ENCODE assay signal across 12 mouse cellular contexts in the genomic region with DNA sequence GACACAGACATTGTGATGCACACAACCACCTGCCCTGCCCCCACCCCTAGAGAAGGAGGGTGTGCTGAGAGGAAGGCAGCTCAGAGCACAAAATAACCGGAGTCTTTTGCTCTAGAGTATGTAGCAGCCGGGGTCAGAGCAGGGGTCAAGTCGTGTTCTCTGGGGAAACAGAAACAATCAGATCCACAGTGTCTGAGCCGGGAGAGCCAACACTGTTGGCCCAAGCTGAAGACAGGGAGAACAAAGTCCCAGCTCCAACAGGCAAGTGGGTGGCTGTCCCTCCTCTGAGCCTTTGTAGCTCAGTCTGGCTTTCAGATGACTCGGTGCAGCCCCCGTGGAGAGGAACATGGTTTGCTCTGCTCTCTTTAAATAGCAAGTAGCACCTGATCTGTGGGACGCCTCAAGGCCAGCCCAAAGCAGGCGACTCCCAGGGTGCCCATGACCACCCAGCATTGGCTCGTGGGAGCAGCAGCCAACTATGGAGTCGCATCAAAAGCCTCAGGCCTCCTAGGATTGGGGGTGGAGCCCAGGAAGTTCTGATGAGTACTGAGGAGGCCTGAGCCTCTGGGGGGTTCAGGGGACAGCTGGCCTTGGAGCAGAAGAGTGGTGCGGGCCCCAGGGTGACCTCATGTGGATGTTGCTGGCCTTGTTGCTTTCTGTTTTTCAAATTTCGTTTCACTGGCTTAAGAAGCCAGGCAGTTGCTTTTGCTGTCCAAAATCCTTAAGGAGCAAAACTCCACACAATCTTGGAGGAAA. TPM values are rescaled to one million over a fixed set of nuclear protein-coding genes. Genes with fewer than 3 reads are reported as not detected.
DNase-seq lines count a peak whose midpoint lies in the region; ATAC-seq and TF ChIP-seq lines count a peak whose summit lies in the region.
"Had no signal": no experiment of that assay in that cellular context is flagged by ENCODE, and none has a peak within 500 bp of the region (broad histone marks: within the 10 kb centered on the region; RNA-seq: fewer than 3 reads in every experiment).

No protein-coding gene starts in this region.

- peak; percentile 54 for DNase-seq in hindbrain, embryonic 10.5 days (ENCODE audit: low spot score)
- DNase-seq in adipocyte (ENCODE audit: low spot score), result peak; percentile 23
- DNase-seq in embryo, embryonic 11 days, result peak; percentile 39
- peak; percentile 33 for DNase-seq in midbrain, embryonic 10.5 days (ENCODE audit: low spot score)
- no peak for DNase-seq in lung, postnatal 0 days (ENCODE audit: low spot score)
- DNase-seq in left cerebral cortex, postnatal 14 days (ENCODE audit: low spot score in 2 of 2), result no peak
- DNase-seq: adrenal gland, postnatal 36 days; cerebellum, adult 9-10 months; left cerebral cortex, postnatal 4 days; lung, postnatal 36 days had no signal

- intact Hi-C loops in left cerebral cortex, postnatal 14 days (cut with DNase I), result loop anchor here (5.0 to 10.0 kb wide), 2 partner anchors 48 to 430 kb away; no protein-coding TSS in a partner anchor

- 17% methylated on average over 12 of the region's 12 CpGs for WGBS in hindbrain, embryonic 10.5 days
- WGBS in hindbrain, embryonic 16.5 days, result 27% methylated on average over 12 of the region's 12 CpGs
- 31% methylated on average over 12 of the region's 12 CpGs for WGBS in midbrain, embryonic 10.5 days
- 38% methylated on average over 12 of the region's 12 CpGs for WGBS in lung, postnatal 0 days

- H3K27me3 ChIP-seq in hindbrain, embryonic 10.5 days (ENCODE audit: insufficient read depth, poor library complexity, severe bottlenecking), result peaks cover 30% of the 10 kb centered on the region
- no peaks in the 10 kb centered on the region for H3K27me3 ChIP-seq in hindbrain, embryonic 16.5 days (replicated peaks; ENCODE audit: control insufficient read depth, insufficient read depth, low read length)
- peaks cover 21% of the 10 kb centered on the region for H3K27me3 ChIP-seq in midbrain, embryonic 10.5 days (ENCODE audit: low read depth, poor library complexity, severe bottlenecking)
- H3K27me3 ChIP-seq in lung, postnatal 0 days (replicated peaks; ENCODE audit: insufficient read depth, low read length), result no peaks in the 10 kb centered on the region

- H3K36me3 ChIP-seq in hindbrain, embryonic 10.5 days, result no peaks in the 10 kb centered on the region
- H3K36me3 ChIP-seq in hindbrain, embryonic 16.5 days (ENCODE audit: control insufficient read depth, insufficient read depth, low read length), result no peaks in the 10 kb centered on the region
- no peaks in the 10 kb centered on the region for H3K36me3 ChIP-seq in midbrain, embryonic 10.5 days
- H3K36me3 ChIP-seq in lung, postnatal 0 days (ENCODE audit: insufficient read depth, low read length), result no peaks in the 10 kb centered on the region
- H3K36me3 ChIP-seq: G1E had no signal

- no peaks in the 10 kb centered on the region for H3K9me3 ChIP-seq in hindbrain, embryonic 10.5 days
- no peaks in the 10 kb centered on the region for H3K9me3 ChIP-seq in hindbrain, embryonic 16.5 days (ENCODE audit: control insufficient read depth, low read length)
- H3K9me3 ChIP-seq in midbrain, embryonic 10.5 days (replicated peaks), result no peaks in the 10 kb centered on the region
- H3K9me3 ChIP-seq in lung, postnatal 0 days (ENCODE audit: low read length), result no peaks in the 10 kb centered on the region
- H3K9me3 ChIP-seq: G1E had no signal

- no peak for TF ChIP-seq EP300 in lung, postnatal 0 days (IDR thresholded peaks at IDR 0.05)

- no peak for TF ChIP-seq CTCF in lung, postnatal 0 days (IDR thresholded peaks at IDR 0.05)

- no peak overlapping the region for H3K9ac ChIP-seq in hindbrain, embryonic 16.5 days (ENCODE audit: low read depth, low read length)
- H3K9ac ChIP-seq in lung, postnatal 0 days (replicated peaks; ENCODE audit: low read depth), result no peak overlapping the region

- H3K4me2 ChIP-seq in hindbrain, embryonic 16.5 days (ENCODE audit: low read length), result no peak overlapping the region
- no peak overlapping the region for H3K4me2 ChIP-seq in lung, postnatal 0 days (replicated peaks; ENCODE audit: low read depth, low read length)

- H3K4me3 ChIP-seq in hindbrain, embryonic 10.5 days, result no peak overlapping the region
- no peak overlapping the region for H3K4me3 ChIP-seq in hindbrain, embryonic 16.5 days (ENCODE audit: low read length)
- H3K4me3 ChIP-seq in midbrain, embryonic 10.5 days, result no peak overlapping the region
- no peak overlapping the region for H3K4me3 ChIP-seq in lung, postnatal 0 days (ENCODE audit: low read depth, low read length)

- no peak for ATAC-seq in hindbrain, embryonic 16.5 days
- ATAC-seq in lung, postnatal 0 days, result no peak

- peaks cover 65% of the 10 kb centered on the region for H3K4me1 ChIP-seq in hindbrain, embryonic 10.5 days (replicated peaks)
- peaks cover 25% of the 10 kb centered on the region for H3K4me1 ChIP-seq in hindbrain, embryonic 16.5 days (ENCODE audit: control insufficient read depth, insufficient read depth, low read depth, low read length)
- H3K4me1 ChIP-seq in midbrain, embryonic 10.5 days, result peaks cover 66% of the 10 kb centered on the region
- H3K4me1 ChIP-seq in lung, postnatal 0 days (ENCODE audit: insufficient read depth, low read depth, low read length), result no peaks in the 10 kb centered on the region

- H3K27ac ChIP-seq in hindbrain, embryonic 10.5 days, result peak overlapping the region; percentile 83
- no peak overlapping the region for H3K27ac ChIP-seq in hindbrain, embryonic 16.5 days (ENCODE audit: low read depth, low read length)
- peak overlapping the region; percentile 76 for H3K27ac ChIP-seq in midbrain, embryonic 10.5 days (replicated peaks)
- no peak overlapping the region for H3K27ac ChIP-seq in lung, postnatal 0 days (ENCODE audit: low read length)

RNA-seq across cellular contexts. Expression of a gene that starts 28.6 kb away (rescaled TPM):
- 2.9 and 7.2 TPM in 2 replicates for polyA plus RNA-seq in hindbrain, embryonic 10.5 days (2016; fragmentation: Nextera tagmentation; extraction: Ambion mirVana)
- 92.7 and 96.1 TPM in 2 replicates for polyA plus RNA-seq in hindbrain, embryonic 16.5 days (2015; fragmentation: Nextera tagmentation; extraction: Ambion mirVana)
- 2.8 and 4.9 TPM in 2 replicates for polyA plus RNA-seq in midbrain, embryonic 10.5 days (2016; fragmentation: Nextera tagmentation; extraction: Ambion mirVana)
- 0.07 TPM in 1 of 2 replicates, not detected in the other for polyA plus RNA-seq in lung, postnatal 0 days (2015; fragmentation: Nextera tagmentation; extraction: Ambion mirVana)
- total RNA-seq in left cerebral cortex, postnatal 14 days (2021), result 100 to 1,000 TPM; 138 to 146 TPM
- total RNA-seq: G1E had no signal

RNA-seq across cellular contexts. Expression of a gene that starts 43.5 kb away (rescaled TPM):
- polyA plus RNA-seq in hindbrain, embryonic 10.5 days (2016; fragmentation: Nextera tagmentation; extraction: Ambion mirVana), result 1.5 and 1.8 TPM in 2 replicates
- polyA plus RNA-seq in hindbrain, embryonic 16.5 days (2015; fragmentation: Nextera tagmentation; extraction: Ambion mirVana), result 1.0 and 1.1 TPM in 2 replicates
- 1.7 and 1.8 TPM in 2 replicates for polyA plus RNA-seq in midbrain, embryonic 10.5 days (2016; fragmentation: Nextera tagmentation; extraction: Ambion mirVana)
- 4.9 and 5.2 TPM in 2 replicates for polyA plus RNA-seq in lung, postnatal 0 days (2015; fragmentation: Nextera tagmentation; extraction: Ambion mirVana)
- total RNA-seq in left cerebral cortex, postnatal 14 days (2021), result 10 to 100 TPM; 70.1 to 84.3 TPM

RNA-seq across cellular contexts. Expression of a gene that starts 55.9 kb away (rescaled TPM):
- not detected in 2 replicates for polyA plus RNA-seq in hindbrain, embryonic 10.5 days (2016; fragmentation: Nextera tagmentation; extraction: Ambion mirVana)
- 0.10 and 0.12 TPM in 2 replicates for polyA plus RNA-seq in hindbrain, embryonic 16.5 days (2015; fragmentation: Nextera tagmentation; extraction: Ambion mirVana)
- not detected in 2 replicates for polyA plus RNA-seq in midbrain, embryonic 10.5 days (2016; fragmentation: Nextera tagmentation; extraction: Ambion mirVana)
- 0.04 TPM in 1 of 2 replicates, not detected in the other for polyA plus RNA-seq in lung, postnatal 0 days (2015; fragmentation: Nextera tagmentation; extraction: Ambion mirVana)
- total RNA-seq in left cerebral cortex, postnatal 14 days (2021), result under 1 TPM; 0.33 to 0.44 TPM
- polyA plus RNA-seq: G1E had no signal

Comparison
In these comparisons a context has a peak if more than half of its experiments do, and no peak if none do; other contexts are left out.
1. H3K27ac ChIP-seq: peak in hindbrain, embryonic 10.5 days (single experiment) and midbrain, embryonic 10.5 days (single experiment); none in hindbrain, embryonic 16.5 days (single experiment) and lung, postnatal 0 days (single experiment).
2. RNA of a gene that starts 28.6 kb away (polyA plus RNA-seq): 92.7 to 96.1 TPM in hindbrain, embryonic 16.5 days; 2.9 to 7.2 TPM in hindbrain, embryonic 10.5 days, 2.8 to 4.9 TPM in midbrain, embryonic 10.5 days and 0.07 TPM in lung, postnatal 0 days; every median in the first group is over 10 times any median in the second.
3. DNase-seq: peak in hindbrain, embryonic 10.5 days (single experiment), adipocyte (single experiment), embryo, embryonic 11 days (single experiment) and midbrain, embryonic 10.5 days (single experiment); none in lung, postnatal 0 days (single experiment) and left cerebral cortex, postnatal 14 days (0 of 2).